Mouse (Mus musculus): ENCODE measurements at regions not wholly inside any gene's neighbourhood (a gene's known extent, or its start where the extent isn't known, plus 50 kb on each side); places are given as distances from the start of the nearest gene placed in this dataset.

- 90% methylated on average over 7 of the region's 7 CpGs for WGBS
- H3K4me1 ChIP-seq (ENCODE audit: control insufficient read depth, insufficient read depth, low read length) = peaks cover 10% of the 10 kb centered on the region; the same call in 1 of the 2 replicates
- no peak overlapping the region for H3K27ac ChIP-seq (ENCODE audit: insufficient read depth, low read depth, low read length)
- no peaks in the 10 kb centered on the region for H3K36me3 ChIP-seq (ENCODE audit: control insufficient read depth, insufficient read depth, low read length)
- no peak overlapping the region for H3K4me3 ChIP-seq (ENCODE audit: insufficient read depth, low read depth, low read length)
- H3K27me3 ChIP-seq (replicated peaks; ENCODE audit: control insufficient read depth, insufficient read depth, low read length) = no peaks in the 10 kb centered on the region
- TF ChIP-seq POLR2A (IDR thresholded peaks at IDR 0.05; ENCODE audit: low read depth, low read length) = no peak
- TF ChIP-seq CTCF (conservative IDR thresholded peaks at IDR 0.05; ENCODE audit: insufficient read depth, insufficient read length, low read depth, low read length) = no peak
- DNase-seq = no peak
Observed at GRCm38 (mm10) chr9:32030203-32030602, 85.7 kb upstream of the Arhgap32 start.

DNA sequence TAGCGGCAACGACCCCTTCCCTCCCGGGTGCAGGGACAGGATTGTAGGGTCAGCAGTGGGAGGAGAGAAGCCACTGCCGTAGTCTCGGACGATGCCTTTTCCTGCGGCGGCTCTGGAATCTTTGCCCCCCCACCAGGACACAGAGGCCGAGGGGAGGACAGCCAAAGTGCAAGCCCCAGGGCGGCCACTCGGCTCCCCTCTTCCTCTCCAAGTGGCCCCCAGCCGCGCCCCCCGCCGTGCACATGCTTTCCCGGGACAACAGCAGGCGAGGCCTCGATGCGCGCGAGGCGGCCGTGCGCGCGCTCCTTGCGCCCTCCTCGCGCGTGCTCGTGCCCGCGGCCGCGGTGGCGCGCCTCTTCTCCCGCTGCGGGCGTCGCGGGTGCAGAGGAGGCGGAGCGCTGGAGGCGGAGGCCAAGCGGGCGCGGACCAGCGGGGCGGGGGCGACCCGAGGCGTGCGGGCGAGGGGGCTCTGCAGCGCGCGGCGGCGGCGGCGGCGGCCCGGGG, 83.9 kb upstream of the Arhgap32 start:
- H3K4me3 ChIP-seq (ENCODE audit: insufficient read depth, low read depth, low read length) = peak overlapping the region; percentile 88
- DNase-seq = peak; percentile 89
- no peak for TF ChIP-seq CTCF (conservative IDR thresholded peaks at IDR 0.05; ENCODE audit: insufficient read depth, insufficient read length, low read depth, low read length)
- TF ChIP-seq POLR2A (IDR thresholded peaks at IDR 0.05; ENCODE audit: low read depth, low read length) = no peak
- peaks cover 10% of the 10 kb centered on the region; the same call in 1 of the 2 replicates for H3K4me1 ChIP-seq (ENCODE audit: control insufficient read depth, insufficient read depth, low read length)
- H3K36me3 ChIP-seq (ENCODE audit: control insufficient read depth, insufficient read depth, low read length) = no peaks in the 10 kb centered on the region
- 3% methylated on average over 64 of the region's 64 CpGs for WGBS
- H3K27me3 ChIP-seq (replicated peaks; ENCODE audit: control insufficient read depth, insufficient read depth, low read length) = no peaks in the 10 kb centered on the region
- no peak overlapping the region for H3K27ac ChIP-seq (ENCODE audit: insufficient read depth, low read depth, low read length)

- WGBS = 9% methylated on average over 93 of the region's 94 CpGs
- DNase-seq = peak; percentile 49
- H3K27ac ChIP-seq (ENCODE audit: insufficient read depth, low read depth, low read length) = peak overlapping the region; percentile 27
Observed at GRCm38 (mm10) chr9:32032521-32033185, 83.3 kb upstream of the Arhgap32 start.

DNA sequence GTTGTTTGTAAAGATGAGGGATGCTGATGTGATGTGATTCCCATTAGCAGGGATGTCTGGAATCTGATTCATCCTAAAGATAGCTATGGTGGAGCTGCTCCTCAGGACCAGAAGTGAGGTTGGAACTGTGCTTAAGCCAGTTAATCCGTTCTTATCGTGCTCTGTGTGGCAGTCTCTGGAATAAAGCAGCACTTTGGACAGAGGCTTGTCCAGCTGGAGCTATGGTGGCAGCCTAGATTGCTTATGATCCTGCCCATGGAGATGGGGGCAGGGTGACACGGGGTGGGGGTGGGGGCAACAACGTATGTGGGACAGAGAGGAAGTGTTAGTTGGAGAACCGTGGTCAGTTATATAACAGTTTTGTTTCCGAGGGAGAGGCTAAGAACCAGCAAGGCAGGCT, 82.0 kb upstream of the Arhgap32 start:
- no peaks in the 10 kb centered on the region for H3K36me3 ChIP-seq (ENCODE audit: control insufficient read depth, insufficient read depth, low read length)
- H3K27me3 ChIP-seq (replicated peaks; ENCODE audit: control insufficient read depth, insufficient read depth, low read length) = no peaks in the 10 kb centered on the region
- H3K4me3 ChIP-seq (ENCODE audit: insufficient read depth, low read depth, low read length) = 0 out of 2 replicates have a peak overlapping the region, but pooled peaks have one; percentile 5
- TF ChIP-seq POLR2A (IDR thresholded peaks at IDR 0.05; ENCODE audit: low read depth, low read length) = no peak
- no peak for TF ChIP-seq CTCF (conservative IDR thresholded peaks at IDR 0.05; ENCODE audit: insufficient read depth, insufficient read length, low read depth, low read length)
- H3K27ac ChIP-seq (ENCODE audit: insufficient read depth, low read depth, low read length) = no peak overlapping the region
- H3K4me1 ChIP-seq (ENCODE audit: control insufficient read depth, insufficient read depth, low read length) = peaks cover 11% of the 10 kb centered on the region; the same call in 1 of the 2 replicates
- DNase-seq = no peak
- WGBS = 23% methylated on average over 6 of the region's 6 CpGs

More at GRCm38 (mm10) chr9:32032521-32033185, 83.3 kb upstream of the Arhgap32 start:
- Histone ChIP-seq H3K27me3 (replicated peaks; ENCODE audit: control insufficient read depth, insufficient read depth, low read length) (no peaks in the 10 kb centered on the region), H3K4me1 (ENCODE audit: control insufficient read depth, insufficient read depth, low read length) (peaks cover 10% of the 10 kb centered on the region; the same call in 1 of the 2 replicates), H3K36me3 (ENCODE audit: control insufficient read depth, insufficient read depth, low read length) (no peaks in the 10 kb centered on the region), H3K4me3 (ENCODE audit: insufficient read depth, low read depth, low read length) (peak overlapping the region; percentile 88)
- no peak for TF ChIP-seq POLR2A (IDR thresholded peaks at IDR 0.05; ENCODE audit: low read depth, low read length)
- TF ChIP-seq CTCF (conservative IDR thresholded peaks at IDR 0.05; ENCODE audit: insufficient read depth, insufficient read length, low read depth, low read length) = no peak

DNA sequence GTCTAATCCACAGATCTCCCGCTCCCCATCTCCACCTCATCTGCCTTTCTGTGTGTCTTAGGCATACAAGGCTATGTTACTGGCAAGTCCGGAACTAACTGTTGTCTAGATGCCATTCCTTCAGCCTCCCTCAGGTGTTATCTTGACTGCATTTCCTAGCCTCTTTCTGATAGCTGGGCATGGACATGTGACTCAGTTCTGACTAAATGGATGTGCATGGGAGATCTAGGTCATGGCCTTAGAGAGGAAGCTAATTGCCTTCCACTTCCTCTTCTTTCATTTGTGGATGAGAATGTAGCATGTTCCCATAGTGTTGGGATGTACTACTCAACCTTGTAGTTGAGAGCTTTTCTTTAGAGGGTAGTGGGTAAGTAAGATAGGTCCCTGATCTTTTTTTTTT, 75.9 kb upstream of the Arhgap32 start:
- Histone ChIP-seq H3K4me3 (ENCODE audit: insufficient read depth, low read depth, low read length) (no peak overlapping the region), H3K36me3 (ENCODE audit: control insufficient read depth, insufficient read depth, low read length) (no peaks in the 10 kb centered on the region), H3K27me3 (replicated peaks; ENCODE audit: control insufficient read depth, insufficient read depth, low read length) (no peaks in the 10 kb centered on the region), H3K27ac (ENCODE audit: insufficient read depth, low read depth, low read length) (no peak overlapping the region), H3K4me1 (ENCODE audit: control insufficient read depth, insufficient read depth, low read length) (peaks cover 19% of the 10 kb centered on the region)
- no peak for DNase-seq
- WGBS = 91% methylated on average over 2 of the region's 2 CpGs
- TF ChIP-seq POLR2A (IDR thresholded peaks at IDR 0.05; ENCODE audit: low read depth, low read length) = no peak
- TF ChIP-seq CTCF (conservative IDR thresholded peaks at IDR 0.05; ENCODE audit: insufficient read depth, insufficient read length, low read depth, low read length) = no peak

- WGBS = 45% methylated on average over 1 of the region's 1 CpGs
- H3K27ac ChIP-seq (ENCODE audit: insufficient read depth, low read depth, low read length) = peak overlapping the region; percentile 29; the same call in 1 of the 2 replicates
- TF ChIP-seq CTCF (conservative IDR thresholded peaks at IDR 0.05; ENCODE audit: insufficient read depth, insufficient read length, low read depth, low read length) = no peak
- no peak for TF ChIP-seq POLR2A (IDR thresholded peaks at IDR 0.05; ENCODE audit: low read depth, low read length)
- peaks cover 33% of the 10 kb centered on the region for H3K4me1 ChIP-seq (ENCODE audit: control insufficient read depth, insufficient read depth, low read length)
- peak; percentile 79 for DNase-seq
- H3K4me3 ChIP-seq (ENCODE audit: insufficient read depth, low read depth, low read length) = no peak overlapping the region
- no peaks in the 10 kb centered on the region for H3K36me3 ChIP-seq (ENCODE audit: control insufficient read depth, insufficient read depth, low read length)
- H3K27me3 ChIP-seq (replicated peaks; ENCODE audit: control insufficient read depth, insufficient read depth, low read length) = no peaks in the 10 kb centered on the region
Observed at GRCm38 (mm10) chr9:32043344-32043743, 72.6 kb upstream of the Arhgap32 start.

- Histone ChIP-seq H3K4me1 (ENCODE audit: control insufficient read depth, insufficient read depth, low read length) (peaks cover 30% of the 10 kb centered on the region), H3K27ac (ENCODE audit: insufficient read depth, low read depth, low read length) (peak overlapping the region; percentile 29), H3K27me3 (replicated peaks; ENCODE audit: control insufficient read depth, insufficient read depth, low read length) (no peaks in the 10 kb centered on the region), H3K4me3 (ENCODE audit: insufficient read depth, low read depth, low read length) (no peak overlapping the region), H3K36me3 (ENCODE audit: control insufficient read depth, insufficient read depth, low read length) (no peaks in the 10 kb centered on the region)
- peak; percentile 31 for DNase-seq
- WGBS = 64% methylated on average over 3 of the region's 3 CpGs
- TF ChIP-seq CTCF (conservative IDR thresholded peaks at IDR 0.05; ENCODE audit: insufficient read depth, insufficient read length, low read depth, low read length) (no peak), POLR2A (IDR thresholded peaks at IDR 0.05; ENCODE audit: low read depth, low read length) (no peak)
Observed at GRCm38 (mm10) chr9:32046791-32047190, 69.1 kb upstream of the Arhgap32 start.

Data from kidney, adult 2 months (tissue).